ENCODE assay signal across 19 mouse cellular contexts in genomic region chr9:112361355-112361754, GRCm38 (mm10).
DNase-seq lines count a peak whose midpoint lies in the region; TF ChIP-seq lines count a peak whose summit lies in the region.
"Had no signal": no experiment of that assay in that cellular context is flagged by ENCODE, and none has a peak within 500 bp of the region (broad histone marks: within the 10 kb centered on the region; RNA-seq: fewer than 3 reads in every experiment).

No protein-coding gene starts in this region.

- intact Hi-C loops in gastrocnemius, postnatal 36 days (cut with DNase I): no loop called here

- no peak for TF ChIP-seq CTCF in brain, embryonic 14.5 days (IDR thresholded peaks at IDR 0.05; ENCODE audit: borderline replicate concordance, extremely low read depth, insufficient read depth, insufficient read length)

- no peak for TF ChIP-seq POLR2A in brain, embryonic 14.5 days (IDR thresholded peaks at IDR 0.05; ENCODE audit: borderline replicate concordance, extremely low read depth, insufficient read depth, insufficient read length, poor library complexity, severe bottlenecking)

- peak; percentile 16 for DNase-seq in layer of hippocampus, adult 11-12 months (ENCODE audit: low spot score)
- DNase-seq in layer of hippocampus, postnatal 25 days (ENCODE audit: extremely low spot score in 1 of 2, low spot score in 1 of 2): no peak
- DNase-seq in brain, adult 2 months (ENCODE audit: low read depth, low spot score): peak; percentile 73
- DNase-seq in brain, embryonic 14.5 days (ENCODE audit: low read depth): peak; percentile 35
- peak; percentile 22 to 43 for DNase-seq in layer of hippocampus, postnatal 14 days (ENCODE audit: low spot score in 2 of 2)
- no peak for DNase-seq in gastrocnemius, postnatal 36 days
- DNase-seq: adrenal gland, postnatal 25 days; B cell, adult 2 months; cerebellum, adult 2 months; cerebellum, postnatal 25 days; gastrocnemius, adult 2 months; heart, postnatal 14 days; kidney, adult 2 months; kidney, postnatal 36 days; liver; lung, embryonic 14.5 days; lung, postnatal 14 days; midbrain, embryonic 14.5 days; right cerebral cortex, postnatal 25 days had no signal

Comparison
In these comparisons a context has a peak if more than half of its experiments do, and no peak if none do; other contexts are left out.
1. DNase-seq: peak in layer of hippocampus, adult 11-12 months (single experiment), brain, adult 2 months (single experiment), brain, embryonic 14.5 days (single experiment) and layer of hippocampus, postnatal 14 days (2 of 2); none in layer of hippocampus, postnatal 25 days (0 of 2) and gastrocnemius, postnatal 36 days (0 of 2).